Mouse (Mus musculus) hindbrain, postnatal 0 days (tissue): ENCODE data around the gene Btbd7. TPM values are rescaled to one million over a fixed set of nuclear protein-coding genes. Genes with fewer than 3 reads are reported as not detected.

ENCODE experiments used
- ATAC-seq: fragments of 200-750 bp; cut with Nextera tagmentation; 2 replicates; pipeline ENCODE4 v1.8.0; 2017; ENCODE audit warnings: mild to moderate bottlenecking, moderate TSS enrichment, moderate library complexity
- DNase-seq: peaks from one replicate; pipeline ENCODE4 v3.0.0-alpha.2; 2015; ENCODE audit warnings: low spot score
- H3K27ac ChIP-seq: fragments of 300-500 bp; sonication (generic); 2 replicates; pipeline ENCODE4 v1.5.1; 2014; ENCODE audit warnings: mild to moderate bottlenecking
- H3K27me3 ChIP-seq: fragments of 300-500 bp; sonication (generic); 2 replicates; pipeline ENCODE4 v1.6.1; 2014; ENCODE audit warnings: low read length, mixed read lengths; ENCODE audit not compliant: insufficient read depth
- H3K36me3 ChIP-seq: fragments of 300-500 bp; sonication (generic); 2 replicates; pipeline ENCODE4 v1.6.1; 2014; ENCODE audit warnings: low read length, mixed read lengths; ENCODE audit not compliant: insufficient read depth
- H3K4me1 ChIP-seq: fragments of 300-500 bp; sonication (generic); 2 replicates; pipeline ENCODE4 v1.6.1; 2014; ENCODE audit warnings: antibody characterized with exemption, low read length, mixed read lengths; ENCODE audit not compliant: insufficient read depth
- H3K4me2 ChIP-seq: fragments of 300-500 bp; sonication (generic); 2 replicates; pipeline ENCODE4 v1.6.1; 2014; ENCODE audit warnings: low read depth, mild to moderate bottlenecking, low read length, moderate library complexity, mixed read lengths
- H3K4me3 ChIP-seq: fragments of 300-500 bp; sonication (generic); 2 replicates; pipeline ENCODE4 v1.5.1; 2014; ENCODE audit warnings: low read length
- H3K9ac ChIP-seq: fragments of 300-500 bp; sonication (generic); replicated peaks from 2 replicates; pipeline ENCODE4 v1.6.1; 2014; ENCODE audit warnings: mild to moderate bottlenecking, low read length, moderate library complexity, mixed read lengths
- H3K9me3 ChIP-seq: fragments of 300-500 bp; sonication (generic); 2 replicates; pipeline ENCODE4 v1.6.1; 2016; ENCODE audit warnings: low read length, mixed read lengths
- CTCF ChIP-seq: IDR thresholded peaks from 2 replicates; pipeline ENCODE4 v1.5.1; 2016; ENCODE audit warnings: antibody characterized with exemption, control low read depth, low read depth
- WGBS: fragments of 180-500 bp; shearing (Covaris S2); extraction: QIAGEN DNeasy Blood & Tissue Kit; methylation state at CpG from one replicate; pipeline ENCODE4 v1.1.7; 2014; 5-methylcytosine and 5-hydroxymethylcytosine counted together
- polyA plus RNA-seq: library from polyadenylated mRNA; unstranded; fragments of >200 nt; fragmentation: Nextera tagmentation; extraction: Ambion mirVana; gene quantifications from 2 replicates; pipeline ENCODE4 v1.2.1, GENCODE M21; 2015
- total RNA-seq: library from RNA; depleted of rRNA; stranded (reverse); fragments of >200 nt; gene quantifications from 2 replicates; pipeline ENCODE4 v1.2.3, GENCODE M21; 2014; rRNA removed

Gene Btbd7
- total and polyA plus RNA-seq, 2 experiments from 2014 or later: 9.7 to 27.3 TPM

- Histone ChIP-seq H3K36me3 (no peaks in the 10 kb centered on the region), H3K27ac (no peak overlapping the region), H3K27me3 (no peaks in the 10 kb centered on the region), H3K9me3 (no peaks in the 10 kb centered on the region), H3K4me3 (no peak overlapping the region), H3K4me1 (0 out of 2 replicates have a peak, but pooled peaks cover 6% of the 10 kb centered on the region), H3K9ac (peak overlapping the region; percentile 93; the same call in 1 of the 2 replicates), H3K4me2 (peak overlapping the region; percentile 77)
- no peak for DNase-seq
- ATAC-seq: no peak
- 85% methylated on average over 7 of the region's 7 CpGs for WGBS
- TF ChIP-seq CTCF: no peak
Measured at GRCm38 (mm10) chr12:102742056-102742455, 136.2 kb downstream of the Btbd7 start.

GRCm38 (mm10) chr12:102740285-102740684 lies 138.0 kb downstream of the Btbd7 start:
- WGBS: 66% methylated on average over 3 of the region's 3 CpGs
- H3K36me3 ChIP-seq: no peaks in the 10 kb centered on the region
- H3K4me3 ChIP-seq: no peak overlapping the region
- no peaks in the 10 kb centered on the region for H3K9me3 ChIP-seq
- no peak overlapping the region for H3K4me2 ChIP-seq
- H3K4me1 ChIP-seq: 0 out of 2 replicates have a peak, but pooled peaks cover 6% of the 10 kb centered on the region
- H3K27ac ChIP-seq: no peak overlapping the region
- ATAC-seq (no peak), DNase-seq (peak; percentile 42)
- TF ChIP-seq CTCF: peak; percentile 58
- H3K9ac ChIP-seq: no peak overlapping the region
- H3K27me3 ChIP-seq: no peaks in the 10 kb centered on the region

- H3K27ac ChIP-seq: no peak overlapping the region
- TF ChIP-seq CTCF: no peak
- no peaks in the 10 kb centered on the region for H3K9me3 ChIP-seq
- H3K36me3 ChIP-seq: no peaks in the 10 kb centered on the region
- no peaks in the 10 kb centered on the region for H3K4me1 ChIP-seq
- H3K9ac ChIP-seq: no peak overlapping the region
- DNase-seq: no peak
- H3K27me3 ChIP-seq: no peaks in the 10 kb centered on the region
- H3K4me3 ChIP-seq: no peak overlapping the region
- 72% methylated on average over 5 of the region's 5 CpGs for WGBS
- no peak for ATAC-seq
- no peak overlapping the region for H3K4me2 ChIP-seq
Measured at GRCm38 (mm10) chr12:102739096-102739495, 139.2 kb downstream of the Btbd7 start.

- Histone ChIP-seq H3K4me2 (no peak overlapping the region), H3K9me3 (no peaks in the 10 kb centered on the region), H3K27ac (no peak overlapping the region), H3K36me3 (no peaks in the 10 kb centered on the region), H3K9ac (no peak overlapping the region), H3K27me3 (no peaks in the 10 kb centered on the region), H3K4me1 (peaks cover 5% of the 10 kb centered on the region), H3K4me3 (no peak overlapping the region)
- 16% methylated on average over 4 of the region's 5 CpGs for WGBS
- peak; percentile 75 for TF ChIP-seq CTCF
- DNase-seq (peak; percentile 70), ATAC-seq (no peak)
Measured at GRCm38 (mm10) chr12:102733381-102733780, 144.9 kb downstream of the Btbd7 start.

- peak overlapping the region; percentile 42 for H3K4me2 ChIP-seq
- DNase-seq (peak; percentile 36), ATAC-seq (peak; percentile 48)
- 32% methylated on average over 16 of the region's 16 CpGs for WGBS
- TF ChIP-seq CTCF: no peak
- H3K4me3 ChIP-seq: 0 out of 2 replicates have a peak overlapping the region, but pooled peaks have one; percentile 3
- peaks cover 5% of the 10 kb centered on the region for H3K4me1 ChIP-seq
- peak overlapping the region; percentile 70 for H3K27ac ChIP-seq
- H3K9me3 ChIP-seq: no peaks in the 10 kb centered on the region
- no peak overlapping the region for H3K9ac ChIP-seq
- H3K27me3 ChIP-seq: no peaks in the 10 kb centered on the region
- H3K36me3 ChIP-seq: no peaks in the 10 kb centered on the region
Measured at GRCm38 (mm10) chr12:102730798-102731619, 147.3 kb downstream of the Btbd7 start.

Other genes with a start within 250 kb of the Btbd7 start
- gene Itpk1, start 173.5 kb downstream of the Btbd7 start, total RNA-seq: 69.0 and 73.9 TPM in 2 replicates
- gene Itpk1, start 173.5 kb downstream of the Btbd7 start, polyA plus RNA-seq: 34.1 and 35.7 TPM in 2 replicates
- 13.9 and 20.7 TPM in 2 replicates for gene Moap1, start 134.8 kb downstream of the Btbd7 start, total RNA-seq
- gene Moap1, start 134.8 kb downstream of the Btbd7 start, polyA plus RNA-seq: 62.3 and 64.9 TPM in 2 replicates
- 4.3 and 7.1 TPM in 2 replicates for gene Tmem251, start 134.7 kb downstream of the Btbd7 start, total RNA-seq
- 11.2 and 12.2 TPM in 2 replicates for gene Tmem251, start 134.7 kb downstream of the Btbd7 start, polyA plus RNA-seq
- not detected in 2 replicates for gene Gm28051, start 120.7 kb downstream of the Btbd7 start, total RNA-seq
- not detected in 2 replicates for gene Gm28051, start 120.7 kb downstream of the Btbd7 start, polyA plus RNA-seq
- 10.2 and 10.8 TPM in 2 replicates for gene Gon7, start 120.7 kb downstream of the Btbd7 start, total RNA-seq
- 31.4 and 33.9 TPM in 2 replicates for gene Gon7, start 120.7 kb downstream of the Btbd7 start, polyA plus RNA-seq
- gene Ubr7, start 120.5 kb downstream of the Btbd7 start, total RNA-seq: 47.2 and 49.2 TPM in 2 replicates
- 26.2 and 28.1 TPM in 2 replicates for gene Ubr7, start 120.5 kb downstream of the Btbd7 start, polyA plus RNA-seq
- 16.2 and 18.8 TPM in 2 replicates for gene Gm20604, start 119.8 kb downstream of the Btbd7 start, total RNA-seq
- 46.2 and 48.1 TPM in 2 replicates for gene Gm20604, start 119.8 kb downstream of the Btbd7 start, polyA plus RNA-seq
- not detected in 2 replicates for gene Cox8c, start 20.8 kb upstream of the Btbd7 start, total RNA-seq
- not detected in 2 replicates for gene Cox8c, start 20.8 kb upstream of the Btbd7 start, polyA plus RNA-seq
- gene Unc79, start 70.4 kb upstream of the Btbd7 start, total RNA-seq: 37.7 and 40.7 TPM in 2 replicates
- gene Unc79, start 70.4 kb upstream of the Btbd7 start, polyA plus RNA-seq: 4.2 and 4.7 TPM in 2 replicates